Mouse (Mus musculus) MEL (cell line): ENCODE measurements around the gene Chl1. TPM values are rescaled to one million over a fixed set of nuclear protein-coding genes. Genes with fewer than 3 reads are reported as not detected.

Experiments
- DNase-seq: peaks from one replicate; pipeline ENCODE4 v3.0.0; 2011; ENCODE audit warnings: low read depth, low spot score
- H3K27ac ChIP-seq: 2 replicates; pipeline ENCODE4 v1.5.1; 2012; ENCODE audit warnings: low read depth, mild to moderate bottlenecking, control low read depth, low read length, moderate library complexity; ENCODE audit not compliant: control insufficient read depth
- H3K27me3 ChIP-seq, 2 experiments: fragments of 150-350 bp in 1 of 2; sonication (generic) in 1 of 2; 2 replicates each; pipeline ENCODE4 v1.6.1; 2012; ENCODE audit warnings: low read length in 2 of 2, mild to moderate bottlenecking in 2 of 2, improper control_type of control experiment in 1 of 2, moderate library complexity in 1 of 2; ENCODE audit not compliant: insufficient read depth in 2 of 2, control insufficient read depth in 1 of 2
- H3K36me3 ChIP-seq, 2 experiments: 2 replicates each; pipeline ENCODE4 v1.6.1; 2012 to 2014; ENCODE audit warnings: low read length in 2 of 2, improper control_type of control experiment in 1 of 2, inconsistent platforms in 1 of 2, mild to moderate bottlenecking in 1 of 2; ENCODE audit not compliant: insufficient read depth in 2 of 2, control insufficient read depth in 1 of 2
- H3K4me1 ChIP-seq, 2 experiments: fragments of 150-350 bp in 1 of 2; sonication (generic) in 1 of 2; 2 replicates each; pipeline ENCODE4 v1.6.1; 2012; ENCODE audit warnings: low read length in 2 of 2, improper control_type of control experiment in 1 of 2, mild to moderate bottlenecking in 1 of 2; ENCODE audit not compliant: insufficient read depth in 2 of 2, control insufficient read depth in 1 of 2
- H3K4me3 ChIP-seq, 2 experiments: fragments of 150-350 bp in 1 of 2; sonication (generic) in 1 of 2; 2 replicates each; pipeline ENCODE4 v1.5.1; 2012; ENCODE audit warnings: low read depth in 2 of 2, low read length in 2 of 2, mild to moderate bottlenecking in 2 of 2, moderate library complexity in 2 of 2, control low read depth in 1 of 2, improper control_type of control experiment in 1 of 2; ENCODE audit not compliant: control insufficient read depth in 1 of 2, insufficient read depth in 1 of 2
- H3K79me2 ChIP-seq: 2 replicates; pipeline ENCODE4 v1.6.1; 2012; ENCODE audit warnings: mild to moderate bottlenecking, low read length, moderate library complexity; ENCODE audit not compliant: control insufficient read depth, poor library complexity, insufficient read depth
- H3K9ac ChIP-seq: 2 replicates; pipeline ENCODE4 v1.6.1; 2012; ENCODE audit warnings: low read depth, mild to moderate bottlenecking, control low read depth, low read length, moderate library complexity; ENCODE audit not compliant: control insufficient read depth, poor library complexity, severe bottlenecking
- H3K9me3 ChIP-seq: fragments of 150-350 bp; sonication (generic); replicated peaks from 2 replicates; pipeline ENCODE4 v1.6.1; 2012; ENCODE audit warnings: mild to moderate bottlenecking, low read length, improper control_type of control experiment, moderate library complexity; ENCODE audit not compliant: insufficient read depth
- BHLHE40 ChIP-seq: IDR thresholded peaks from 2 replicates; pipeline ENCODE4 v1.6.1; 2012; ENCODE audit warnings: low read depth, mild to moderate bottlenecking, inconsistent platforms, low read length, improper control_type of control experiment, borderline replicate concordance
- CHD1 ChIP-seq: IDR thresholded peaks from 2 replicates; pipeline ENCODE4 v1.6.1; 2012; ENCODE audit warnings: low read depth, mild to moderate bottlenecking, inconsistent platforms, low read length, improper control_type of control experiment
- CHD2 ChIP-seq: IDR thresholded peaks from 2 replicates; pipeline ENCODE4 v1.6.1; 2011; ENCODE audit warnings: low read length, improper control_type of control experiment
- CTCF ChIP-seq, 3 experiments: IDR thresholded peaks in 2 of 3; conservative IDR thresholded peaks in 1 of 3; 2 replicates each; pipeline ENCODE4 v1.5.1; 2011 to 2012; ENCODE audit warnings: low read length in 3 of 3, low read depth in 2 of 3, mild to moderate bottlenecking in 2 of 3, improper control_type of control experiment in 1 of 3, inconsistent platforms in 1 of 3, mixed read lengths in 1 of 3, moderate library complexity in 1 of 3; ENCODE audit not compliant: control insufficient read depth in 1 of 3, insufficient read depth in 1 of 3, poor library complexity in 1 of 3, severe bottlenecking in 1 of 3
- E2F4 ChIP-seq: IDR thresholded peaks from 2 replicates; pipeline ENCODE4 v1.6.1; 2011; ENCODE audit warnings: low read depth, low read length, improper control_type of control experiment, borderline replicate concordance
- GABPA ChIP-seq: IDR thresholded peaks from 2 replicates; pipeline ENCODE4 v1.6.1; 2012; ENCODE audit warnings: low read depth, mild to moderate bottlenecking, inconsistent platforms, low read length, improper control_type of control experiment, moderate library complexity
- KAT2A ChIP-seq: conservative IDR thresholded peaks from 2 replicates; pipeline ENCODE4 v1.6.1; 2012; ENCODE audit warnings: low read depth, low read length, improper control_type of control experiment, inconsistent platforms
- MAX ChIP-seq: IDR thresholded peaks from 2 replicates; pipeline ENCODE4 v1.6.1; 2011; ENCODE audit warnings: low read length, improper control_type of control experiment
- MAZ ChIP-seq: IDR thresholded peaks from 2 replicates; pipeline ENCODE4 v1.6.1; 2012; ENCODE audit warnings: low read depth, mild to moderate bottlenecking, inconsistent platforms, low read length, improper control_type of control experiment
- MYB ChIP-seq: IDR thresholded peaks from 2 replicates; pipeline ENCODE4 v1.6.1; 2011; ENCODE audit warnings: mild to moderate bottlenecking, low read depth, low read length, improper control_type of control experiment
- NRF1 ChIP-seq: IDR thresholded peaks from 2 replicates; pipeline ENCODE4 v1.6.1; 2014; ENCODE audit warnings: low read depth, mild to moderate bottlenecking, inconsistent platforms, low read length, improper control_type of control experiment, moderate library complexity; ENCODE audit not compliant: poor library complexity, insufficient read depth, severe bottlenecking
- POLR2AphosphoS2 ChIP-seq: IDR thresholded peaks from 2 replicates; pipeline ENCODE4 v1.6.1; 2011; ENCODE audit warnings: low read length, improper control_type of control experiment
- RAD21 ChIP-seq: IDR thresholded peaks from 2 replicates; pipeline ENCODE4 v1.6.1; 2011; ENCODE audit warnings: mild to moderate bottlenecking, low read depth, low read length, improper control_type of control experiment
- RCOR1 ChIP-seq: IDR thresholded peaks from 2 replicates; pipeline ENCODE4 v1.6.1; 2012; ENCODE audit warnings: low read depth, mild to moderate bottlenecking, inconsistent platforms, low read length, improper control_type of control experiment
- SIN3A ChIP-seq: IDR thresholded peaks from 2 replicates; pipeline ENCODE4 v1.6.1; 2012; ENCODE audit warnings: low read length, improper control_type of control experiment, inconsistent platforms
- SMC3 ChIP-seq: IDR thresholded peaks from 2 replicates; pipeline ENCODE4 v1.6.1; 2011; ENCODE audit warnings: low read depth, low read length, improper control_type of control experiment
- TAL1 ChIP-seq: IDR thresholded peaks from 2 replicates; pipeline ENCODE4 v1.6.1; 2012; ENCODE audit warnings: mild to moderate bottlenecking, inconsistent platforms, low read length, moderate library complexity, mixed read lengths
- TCF12 ChIP-seq: IDR thresholded peaks from 2 replicates; pipeline ENCODE4 v1.6.1; 2014; ENCODE audit warnings: low read depth, mild to moderate bottlenecking, inconsistent platforms, low read length, improper control_type of control experiment, moderate library complexity
- UBTF ChIP-seq: IDR thresholded peaks from 2 replicates; pipeline ENCODE4 v1.6.1; 2012; ENCODE audit warnings: low read depth, mild to moderate bottlenecking, inconsistent platforms, low read length, improper control_type of control experiment, moderate library complexity, borderline replicate concordance; ENCODE audit not compliant: insufficient read depth
- USF2 ChIP-seq, 2 experiments: IDR thresholded peaks; 2 replicates each; pipeline ENCODE4 v1.6.1; 2011 to 2012; ENCODE audit warnings: improper control_type of control experiment in 2 of 2, low read length in 2 of 2, borderline replicate concordance in 1 of 2, inconsistent platforms in 1 of 2, low read depth in 1 of 2, mild to moderate bottlenecking in 1 of 2; ENCODE audit not compliant: insufficient read depth in 1 of 2
- ZC3H11A ChIP-seq: IDR thresholded peaks from 2 replicates; pipeline ENCODE4 v1.6.1; 2012; ENCODE audit warnings: low read depth, mild to moderate bottlenecking, inconsistent platforms, low read length, improper control_type of control experiment
- ZKSCAN1 ChIP-seq: IDR thresholded peaks from 2 replicates; pipeline ENCODE4 v1.6.1; 2012; ENCODE audit warnings: low read depth, mild to moderate bottlenecking, inconsistent platforms, low read length, improper control_type of control experiment, moderate library complexity
- ZMIZ1 ChIP-seq: IDR thresholded peaks from 2 replicates; pipeline ENCODE4 v1.6.1; 2012; ENCODE audit warnings: low read depth, mild to moderate bottlenecking, inconsistent platforms, low read length, improper control_type of control experiment, moderate library complexity
- ZNF384 ChIP-seq: IDR thresholded peaks from 2 replicates; pipeline ENCODE4 v1.6.1; 2012; ENCODE audit warnings: low read depth, mild to moderate bottlenecking, inconsistent platforms, low read length, improper control_type of control experiment
- polyA plus RNA-seq, 2 experiments: library from polyadenylated mRNA; stranded (reverse) in 1 of 2; unstranded in 1 of 2; fragments of >175 nt in 1 of 2; fragments of >200 nt in 1 of 2; gene quantifications; 2 replicates each; pipeline versions ENCODE4 v1.2.1 to v1.2.4; 2012; ENCODE audit warnings: low replicate concordance in 2 of 2, low read depth in 1 of 2; ENCODE audit not compliant: insufficient read length in 2 of 2, insufficient read depth in 1 of 2, missing spikeins in 1 of 2
- total RNA-seq: library from RNA; depleted of rRNA; stranded (reverse); fragments of 300-350 nt; gene quantifications from 2 replicates; pipeline ENCODE4 v1.2.3, GENCODE M21; 2012

Chl1 gene
- total and polyA plus RNA-seq, 3 experiments, result not detected

- DNase-seq, result peak; percentile 49
- Histone ChIP-seq H3K9ac (no peak overlapping the region), H3K27ac (no peak overlapping the region), H3K4me1 (no peaks in the 10 kb centered on the region)
- no peak for TF ChIP-seq NRF1
- no peak for TF ChIP-seq POLR2AphosphoS2
- TF ChIP-seq SMC3, result peak; percentile 80
- TF ChIP-seq SIN3A, result no peak
- no peak for TF ChIP-seq KAT2A
- TF ChIP-seq E2F4, result no peak
- no peak for TF ChIP-seq GABPA
- TF ChIP-seq MAX, result no peak
- no peak for TF ChIP-seq RCOR1
- no peak for TF ChIP-seq TCF12
- TF ChIP-seq CTCF (IDR thresholded peaks at IDR 0.05 in 2 of 3, conservative IDR thresholded peaks at IDR 0.05 in 1 of 3; ENCODE audit: control insufficient read depth in 1 of 3, insufficient read depth in 1 of 3, low read depth in 2 of 3, low read length in 3 of 3, poor library complexity in 1 of 3, severe bottlenecking in 1 of 3), result peak; percentile 48 to 73 (median 57)
- peak; percentile 68 for TF ChIP-seq RAD21
- no peak for TF ChIP-seq CHD1
- no peak for TF ChIP-seq ZMIZ1
- no peak for TF ChIP-seq UBTF
- peak; percentile 55 for TF ChIP-seq ZC3H11A
- TF ChIP-seq ZNF384, result no peak
- TF ChIP-seq CHD2, result no peak
- TF ChIP-seq ZKSCAN1, result no peak
- no peak for TF ChIP-seq TAL1
- TF ChIP-seq BHLHE40, result no peak
- no peak for TF ChIP-seq MAZ
- no peak for TF ChIP-seq MYB
- TF ChIP-seq USF2 (IDR thresholded peaks at IDR 0.05; ENCODE audit: borderline replicate concordance in 1 of 2, insufficient read depth in 1 of 2, low read depth in 1 of 2, low read length in 2 of 2), result no peak
- TF ChIP-seq, all 39 proteins: peak for 4
- no peaks in the 10 kb centered on the region for H3K79me2 ChIP-seq
- H3K4me3 ChIP-seq, result no peak overlapping the region
- no peaks in the 10 kb centered on the region for H3K27me3 ChIP-seq
- no peaks in the 10 kb centered on the region for H3K36me3 ChIP-seq
- no peaks in the 10 kb centered on the region for H3K9me3 ChIP-seq
These were observed 172.6 kb downstream of the Chl1 start for GRCm38 (mm10) chr6:103682854-103683574.
